Mouse (Mus musculus) liver, embryonic 11.5 days (tissue): ENCODE results near the gene Rps17. TPM values are rescaled to one million over a fixed set of nuclear protein-coding genes. Genes with fewer than 3 reads are reported as not detected.

Experiments used
- ATAC-seq: fragments of 200-750 bp; cut with Nextera tagmentation; replicated peaks from 2 replicates; pipeline ENCODE4 v1.8.0; 2017; ENCODE audit warnings: moderate number of reproducible peaks, mild to moderate bottlenecking, moderate TSS enrichment, moderate library complexity; ENCODE audit not compliant: low FRiP score
- DNase-seq: peaks from one replicate; pipeline ENCODE4 v3.0.0-alpha.2; 2017; ENCODE audit warnings: low spot score
- H3K27ac ChIP-seq: fragments of 300-500 bp; sonication (generic); 2 replicates; pipeline ENCODE4 v1.5.1; 2014; ENCODE audit warnings: mild to moderate bottlenecking, low read depth, low read length, control low read depth
- H3K27me3 ChIP-seq: fragments of 300-500 bp; sonication (generic); replicated peaks from 2 replicates; pipeline ENCODE4 v1.6.1; 2014; ENCODE audit warnings: low read length, mixed read lengths; ENCODE audit not compliant: control insufficient read depth, insufficient read depth
- H3K36me3 ChIP-seq: fragments of 300-500 bp; sonication (generic); 2 replicates; pipeline ENCODE4 v1.6.1; 2014; ENCODE audit warnings: mild to moderate bottlenecking, low read length, moderate library complexity, mixed read lengths; ENCODE audit not compliant: control insufficient read depth, insufficient read depth
- H3K4me1 ChIP-seq: fragments of 300-500 bp; sonication (generic); replicated peaks from 2 replicates; pipeline ENCODE4 v1.6.1; 2014; ENCODE audit warnings: low read length, mixed read lengths; ENCODE audit not compliant: control insufficient read depth, insufficient read depth
- H3K4me2 ChIP-seq: fragments of 300-500 bp; sonication (generic); 2 replicates; pipeline ENCODE4 v1.6.1; 2014; ENCODE audit warnings: mild to moderate bottlenecking, control low read depth, moderate library complexity
- H3K4me3 ChIP-seq: fragments of 300-500 bp; sonication (generic); 2 replicates; pipeline ENCODE4 v1.5.1; 2014; ENCODE audit warnings: low read depth, low read length, control low read depth
- H3K9ac ChIP-seq: fragments of 300-500 bp; sonication (generic); 2 replicates; pipeline ENCODE4 v1.6.1; 2014; ENCODE audit warnings: low read depth, low read length, control low read depth
- H3K9me3 ChIP-seq: fragments of 300-500 bp; sonication (generic); 2 replicates; pipeline ENCODE4 v1.6.1; 2016; ENCODE audit warnings: low read length, inconsistent platforms, mixed read lengths; ENCODE audit not compliant: control insufficient read depth
- WGBS: fragments of 180-500 bp; shearing (Covaris S2); extraction: QIAGEN DNeasy Blood & Tissue Kit; methylation state at CpG from one replicate; pipeline ENCODE4 v1.1.7; 2014; 5-methylcytosine and 5-hydroxymethylcytosine counted together
- polyA plus RNA-seq: library from polyadenylated mRNA; unstranded; fragments of >200 nt; fragmentation: Nextera tagmentation; extraction: Ambion mirVana; gene quantifications from 2 replicates; pipeline ENCODE4 v1.2.1, GENCODE M21; 2014

The Rps17 gene
- polyA plus RNA-seq, 1 experiment from 2014 or later, result 1,655 TPM

DNA sequence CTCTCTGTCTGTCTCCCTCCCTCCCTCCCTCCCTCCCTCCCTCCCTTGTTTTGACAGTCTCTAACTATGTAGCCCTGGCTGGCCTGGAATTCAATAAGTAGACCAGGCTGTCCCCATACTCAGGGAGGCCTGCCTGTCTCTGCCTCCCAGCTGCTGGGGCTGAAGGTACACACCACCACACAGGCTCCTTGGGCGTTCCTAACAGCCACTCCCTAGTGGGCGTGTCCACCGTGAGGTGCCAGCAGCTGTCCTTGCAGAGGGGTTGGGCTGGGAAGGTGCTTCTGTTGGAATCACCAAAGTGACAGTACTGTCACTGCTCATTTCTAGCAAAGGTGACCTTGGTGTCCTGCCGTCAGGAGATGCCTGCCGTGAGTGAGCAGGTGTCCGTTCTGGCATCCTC, 18.2 kb downstream of the Rps17 start:
- H3K9ac ChIP-seq, result no peak overlapping the region
- WGBS, result 69% methylated on average over 6 of the region's 6 CpGs
- no peaks in the 10 kb centered on the region for H3K9me3 ChIP-seq
- ATAC-seq (peak; percentile 73), DNase-seq (no peak)
- no peaks in the 10 kb centered on the region for H3K27me3 ChIP-seq
- H3K27ac ChIP-seq, result no peak overlapping the region
- no peak overlapping the region for H3K4me2 ChIP-seq
- peaks cover 7% of the 10 kb centered on the region for H3K4me1 ChIP-seq
- no peaks in the 10 kb centered on the region; the same call in 1 of the 2 replicates for H3K36me3 ChIP-seq
- no peak overlapping the region for H3K4me3 ChIP-seq

DNA sequence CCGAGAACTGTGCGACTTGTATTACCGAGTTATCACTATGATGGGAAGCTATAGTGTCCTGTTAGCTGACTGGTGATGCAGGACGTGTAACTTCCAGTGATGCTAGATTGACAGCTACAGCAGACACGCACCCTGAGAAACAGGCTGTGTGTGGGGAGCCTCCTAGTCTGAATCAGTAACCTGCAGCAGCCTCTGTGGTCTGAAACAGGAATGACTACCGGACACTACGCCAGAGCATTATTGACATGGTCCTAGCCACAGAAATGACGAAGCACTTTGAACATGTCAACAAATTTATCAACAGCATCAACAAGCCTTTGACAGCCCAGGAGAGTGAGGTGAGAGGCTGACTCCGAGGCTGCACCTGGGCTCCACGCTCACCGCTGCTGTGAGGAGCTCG, 19.0 kb downstream of the Rps17 start:
- Histone ChIP-seq H3K9ac (no peak overlapping the region), H3K9me3 (no peaks in the 10 kb centered on the region), H3K27ac (no peak overlapping the region), H3K27me3 (no peaks in the 10 kb centered on the region), H3K36me3 (no peaks in the 10 kb centered on the region; the same call in 1 of the 2 replicates), H3K4me3 (no peak overlapping the region), H3K4me1 (peaks cover 7% of the 10 kb centered on the region), H3K4me2 (no peak overlapping the region)
- DNase-seq (no peak), ATAC-seq (no peak)
- WGBS, result 60% methylated on average over 12 of the region's 12 CpGs

- H3K27ac ChIP-seq, result no peak overlapping the region
- no peaks in the 10 kb centered on the region for H3K27me3 ChIP-seq
- no peak overlapping the region for H3K4me2 ChIP-seq
- no peaks in the 10 kb centered on the region for H3K9me3 ChIP-seq
- H3K4me3 ChIP-seq, result no peak overlapping the region
- H3K36me3 ChIP-seq, result no peaks in the 10 kb centered on the region
- 76% methylated on average over 5 of the region's 5 CpGs for WGBS
- no peak for ATAC-seq
- no peak for DNase-seq
- H3K9ac ChIP-seq, result no peak overlapping the region
- H3K4me1 ChIP-seq, result no peaks in the 10 kb centered on the region
These were observed 23.3 kb downstream of the Rps17 start for GRCm38 (mm10) chr7:81321776-81322175.

GRCm38 (mm10) chr7:81319749-81320148, 25.3 kb downstream of the Rps17 start:
- Histone ChIP-seq H3K27ac (no peak overlapping the region), H3K4me3 (no peak overlapping the region), H3K4me1 (no peaks in the 10 kb centered on the region), H3K27me3 (no peaks in the 10 kb centered on the region), H3K9ac (no peak overlapping the region), H3K4me2 (no peak overlapping the region), H3K36me3 (no peaks in the 10 kb centered on the region), H3K9me3 (no peaks in the 10 kb centered on the region)
- 75% methylated on average over 6 of the region's 6 CpGs for WGBS
- ATAC-seq, result no peak
- DNase-seq, result no peak

- Histone ChIP-seq H3K9ac (no peak overlapping the region), H3K27me3 (no peaks in the 10 kb centered on the region), H3K4me2 (no peak overlapping the region), H3K27ac (no peak overlapping the region), H3K4me1 (no peaks in the 10 kb centered on the region), H3K36me3 (no peaks in the 10 kb centered on the region), H3K9me3 (no peaks in the 10 kb centered on the region), H3K4me3 (no peak overlapping the region)
- DNase-seq, result no peak
- ATAC-seq, result no peak
- WGBS, result 55% methylated on average over 8 of the region's 8 CpGs
These were observed 29.5 kb downstream of the Rps17 start for GRCm38 (mm10) chr7:81315583-81315982.

GRCm38 (mm10) chr7:81311581-81311980, 33.5 kb downstream of the Rps17 start:
- H3K9me3 ChIP-seq, result no peaks in the 10 kb centered on the region
- no peaks in the 10 kb centered on the region for H3K27me3 ChIP-seq
- H3K4me1 ChIP-seq, result no peaks in the 10 kb centered on the region
- no peak for DNase-seq
- H3K4me2 ChIP-seq, result no peak overlapping the region
- no peak overlapping the region for H3K9ac ChIP-seq
- no peak for ATAC-seq
- no peak overlapping the region for H3K4me3 ChIP-seq
- H3K36me3 ChIP-seq, result no peaks in the 10 kb centered on the region
- H3K27ac ChIP-seq, result no peak overlapping the region

DNA sequence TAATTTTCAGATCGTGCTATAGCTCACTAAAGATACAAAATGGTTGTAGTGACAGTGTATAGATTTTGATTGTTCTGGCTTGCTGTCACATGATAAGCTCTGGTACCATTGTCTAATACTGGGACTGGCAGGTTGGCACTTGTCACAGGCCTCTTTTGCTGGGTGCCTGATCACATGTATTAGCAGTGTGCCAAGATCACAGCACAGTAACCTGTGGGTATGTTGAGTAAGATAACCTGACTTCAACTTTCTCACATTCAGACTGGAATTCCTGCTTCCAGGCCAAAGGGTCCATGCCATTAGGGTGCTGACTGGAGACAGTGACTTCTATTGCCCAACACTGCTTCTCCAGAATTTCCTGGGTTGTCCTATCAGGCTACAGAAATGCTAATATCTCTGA, 33.9 kb downstream of the Rps17 start:
- Histone ChIP-seq H3K9me3 (no peaks in the 10 kb centered on the region), H3K27ac (no peak overlapping the region), H3K36me3 (no peaks in the 10 kb centered on the region), H3K4me3 (no peak overlapping the region), H3K27me3 (no peaks in the 10 kb centered on the region), H3K4me1 (no peaks in the 10 kb centered on the region), H3K4me2 (no peak overlapping the region), H3K9ac (no peak overlapping the region)
- no peak for ATAC-seq
- DNase-seq, result no peak
- 86% methylated on average over 1 of the region's 1 CpGs for WGBS

DNA sequence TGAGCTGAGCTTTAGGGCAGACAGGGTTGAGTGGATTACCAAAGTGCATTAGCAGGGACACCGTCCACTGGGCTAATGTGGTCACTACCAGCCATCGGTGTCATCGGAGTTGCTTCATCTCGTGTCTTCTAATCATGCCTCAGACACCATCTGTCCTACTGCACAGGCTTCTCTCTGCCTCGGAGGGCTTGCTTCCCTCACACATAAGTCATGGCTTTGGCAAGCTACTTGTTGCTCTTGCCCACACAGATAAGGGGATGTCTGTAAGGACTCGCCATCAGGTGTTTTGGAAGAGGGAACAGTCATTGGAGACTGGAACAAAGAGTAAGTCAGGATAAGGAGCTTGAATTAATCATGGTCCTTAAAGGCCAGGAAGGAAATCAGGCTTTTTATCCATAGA, 35.8 kb downstream of the Rps17 start:
- H3K9me3 ChIP-seq, result no peaks in the 10 kb centered on the region
- 70% methylated on average over 6 of the region's 6 CpGs for WGBS
- no peak overlapping the region for H3K4me2 ChIP-seq
- no peak overlapping the region for H3K27ac ChIP-seq
- H3K4me3 ChIP-seq, result no peak overlapping the region
- no peaks in the 10 kb centered on the region for H3K36me3 ChIP-seq
- H3K4me1 ChIP-seq, result no peaks in the 10 kb centered on the region
- ATAC-seq, result no peak
- no peak for DNase-seq
- no peak overlapping the region for H3K9ac ChIP-seq
- H3K27me3 ChIP-seq, result no peaks in the 10 kb centered on the region

DNA sequence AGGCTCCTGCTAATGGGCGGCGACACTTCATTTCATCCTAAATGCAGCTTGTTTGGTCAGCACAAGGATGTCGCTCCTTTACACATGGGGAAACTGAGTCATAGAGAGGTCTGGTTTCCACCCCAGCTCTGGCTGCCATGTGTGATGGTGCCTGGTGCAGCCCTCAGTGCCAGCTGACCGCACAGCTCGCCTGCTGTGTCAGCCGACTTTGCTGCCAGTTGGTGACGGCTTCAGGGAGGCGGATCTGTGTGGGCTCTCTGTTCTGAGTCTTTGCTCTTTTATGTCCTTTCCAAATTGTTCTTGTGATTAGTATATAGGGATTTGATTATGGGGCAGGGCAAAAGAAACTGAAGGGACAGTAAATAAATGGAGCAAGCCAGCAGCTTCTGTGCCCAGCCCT, 37.3 kb downstream of the Rps17 start:
- Histone ChIP-seq H3K4me3 (no peak overlapping the region), H3K36me3 (no peaks in the 10 kb centered on the region), H3K9me3 (no peaks in the 10 kb centered on the region), H3K27me3 (no peaks in the 10 kb centered on the region), H3K4me1 (no peaks in the 10 kb centered on the region), H3K27ac (no peak overlapping the region), H3K4me2 (no peak overlapping the region), H3K9ac (no peak overlapping the region)
- 80% methylated on average over 8 of the region's 8 CpGs for WGBS
- ATAC-seq (no peak), DNase-seq (no peak)
